Mouse (Mus musculus): ENCODE data around the gene Blvra. TPM values are rescaled to one million over a fixed set of nuclear protein-coding genes. Genes with fewer than 3 reads are reported as not detected.

Gene Blvra
- 53.0 and 66.4 TPM in 2 replicates for polyA plus RNA-seq (2021; fragmentation: Nextera tagmentation)
- long read RNA-seq, experiment 1, transcript Blvra-201 (8 exons, 1,160 nt) = major isoform, 52 of 100 reads
- long read RNA-seq, experiment 1, partial matches to known transcripts = 5 of 100 reads
- long read RNA-seq, experiment 1, other reads (novel, unspliced or antisense) = 43 of 100 reads
- long read RNA-seq, experiment 2, transcript Blvra-201 (8 exons, 1,160 nt) = major isoform, 23 of 73 reads
- long read RNA-seq, experiment 2, partial matches to known transcripts = 25 of 73 reads
- long read RNA-seq, experiment 2, other reads (novel, unspliced or antisense) = 25 of 73 reads

GRCm38 (mm10) chr2:127070435-127070841 is at the start of gene Blvra:
Blvra (plus strand) TSS chr2:127070665.

GRCm38 (mm10) chr2:127133621-127134461 is 63.4 kb downstream of the Blvra start, which contains the start of gene Ncaph:
Ncaph (minus strand) TSS chr2:127133954.

GRCm38 (mm10) chr2:127143158-127144063 is 72.9 kb downstream of the Blvra start, which contains the start of gene Itpripl1:
Itpripl1 (minus strand) TSS chr2:127143442.

Other genes with a start within 250 kb of the Blvra start
- 13.8 and 17.6 TPM in 2 replicates for gene Trpm7, start 194.4 kb upstream of the Blvra start, polyA plus RNA-seq (2021; fragmentation: Nextera tagmentation)
- gene Sppl2a, start 137.4 kb upstream of the Blvra start, polyA plus RNA-seq (2021; fragmentation: Nextera tagmentation) = 6.0 and 6.6 TPM in 2 replicates
- 0.77 and 0.83 TPM in 2 replicates for gene Ap4e1, start 61.9 kb upstream of the Blvra start, polyA plus RNA-seq (2021; fragmentation: Nextera tagmentation)
- gene Ncaph, start 63.3 kb downstream of the Blvra start, polyA plus RNA-seq (2021; fragmentation: Nextera tagmentation) = 1.0 and 1.1 TPM in 2 replicates
- gene Itpripl1, start 72.8 kb downstream of the Blvra start, polyA plus RNA-seq (2021; fragmentation: Nextera tagmentation) = 4.6 and 5.6 TPM in 2 replicates
- 1.2 TPM in 2 replicates for gene 1810024B03Rik, start 137.6 kb downstream of the Blvra start, polyA plus RNA-seq (2021; fragmentation: Nextera tagmentation)
- gene Snrnp200, start 137.7 kb downstream of the Blvra start, polyA plus RNA-seq (2021; fragmentation: Nextera tagmentation) = 19.2 and 23.1 TPM in 2 replicates
- 26.4 and 45.7 TPM in 2 replicates for gene Ciao1, start 177.2 kb downstream of the Blvra start, polyA plus RNA-seq (2021; fragmentation: Nextera tagmentation)
- 34.3 and 92.3 TPM in 2 replicates for gene Tmem127, start 177.2 kb downstream of the Blvra start, polyA plus RNA-seq (2021; fragmentation: Nextera tagmentation)
- gene Stard7, start 199.6 kb downstream of the Blvra start, polyA plus RNA-seq (2021; fragmentation: Nextera tagmentation) = 43.4 and 44.6 TPM in 2 replicates

All from left cerebral cortex, adult 6 months (tissue).